Mouse (Mus musculus) CH12F3 (cell line): ENCODE measurements around the gene Abhd12.
"Not testable (repeated sequence)": the region's sequence is repeated elsewhere in the genome, so short reads cannot be mapped to it uniquely, and the experiment has no call there.

Experiments
- in situ Hi-C: fragments of 300-500 bp; cut with MboI; formaldehyde crosslinking; loops from 2 replicates; pipeline ENCODE4 v1.14.3; 2020; ENCODE audit warnings: low sequenced_read_pairs

Gene Abhd12

GRCm38 (mm10) chr2:150910295-150910881 is 5.8 kb upstream of the Abhd12 start:
- in situ Hi-C loops, result no loop called here

- in situ Hi-C loops, result no loop called here
These were observed 5.0 kb upstream of the Abhd12 start for GRCm38 (mm10) chr2:150909429-150910039.

GRCm38 (mm10) chr2:150908881-150909280 is 4.3 kb upstream of the Abhd12 start:
- in situ Hi-C loops, result not testable (repeated sequence)

- in situ Hi-C loops, result no loop called here
These were observed 452 bp upstream of the Abhd12 start, which contains the start of gene Gins1 for GRCm38 (mm10) chr2:150904936-150905450. Gene Gins1 (plus strand): TSS chr2:150905400.

GRCm38 (mm10) chr2:150902347-150902746 is 2.2 kb downstream of the Abhd12 start:
- in situ Hi-C loops, result no loop called here

- in situ Hi-C loops, result no loop called here
These were observed 4.2 kb downstream of the Abhd12 start for GRCm38 (mm10) chr2:150900341-150900740.

GRCm38 (mm10) chr2:150895691-150896252 is 8.8 kb downstream of the Abhd12 start:
- in situ Hi-C loops, result no loop called here

GRCm38 (mm10) chr2:150894617-150895267 is 9.8 kb downstream of the Abhd12 start:
- in situ Hi-C loops, result no loop called here

- in situ Hi-C loops, result no loop called here
These were observed 17.2 kb downstream of the Abhd12 start for GRCm38 (mm10) chr2:150887370-150887769.

- in situ Hi-C loops, result no loop called here
These were observed 18.2 kb downstream of the Abhd12 start for GRCm38 (mm10) chr2:150886315-150886714.

GRCm38 (mm10) chr2:150885814-150886213 is 18.7 kb downstream of the Abhd12 start:
- in situ Hi-C loops, result no loop called here

GRCm38 (mm10) chr2:150884779-150885110 is 19.8 kb downstream of the Abhd12 start:
- in situ Hi-C loops, result no loop called here

GRCm38 (mm10) chr2:150884075-150884778 is 20.3 kb downstream of the Abhd12 start:
- in situ Hi-C loops, result no loop called here

GRCm38 (mm10) chr2:150877561-150877960 is 27.0 kb downstream of the Abhd12 start:
- in situ Hi-C loops, result no loop called here

GRCm38 (mm10) chr2:150875226-150875625 is 29.3 kb downstream of the Abhd12 start:
- in situ Hi-C loops, result no loop called here

GRCm38 (mm10) chr2:150874508-150874907 is 30.0 kb downstream of the Abhd12 start:
- in situ Hi-C loops, result no loop called here

- in situ Hi-C loops, result no loop called here
These were observed 35.1 kb downstream of the Abhd12 start for GRCm38 (mm10) chr2:150869446-150869845.

- in situ Hi-C loops, result no loop called here
These were observed 37.5 kb downstream of the Abhd12 start for GRCm38 (mm10) chr2:150867021-150867420.

- in situ Hi-C loops, result no loop called here
These were observed 43.4 kb downstream of the Abhd12 start for GRCm38 (mm10) chr2:150861128-150861527.

- in situ Hi-C loops, result no loop called here
These were observed 44.7 kb downstream of the Abhd12 start for GRCm38 (mm10) chr2:150859709-150860470.
